Mouse (Mus musculus) lung, postnatal 0 days (tissue): ENCODE measurements around the gene Bglap3. TPM values are rescaled to one million over a fixed set of nuclear protein-coding genes. Genes with fewer than 3 reads are reported as not detected.
A peak's percentile ranks its signal among the peaks of the same experiment; 100 is the strongest.

Source experiments
- ATAC-seq: fragments of 200-750 bp; cut with Nextera tagmentation; 2 replicates; pipeline ENCODE4 v1.8.0; 2017; ENCODE audit warnings: moderate library complexity
- DNase-seq: peaks from one replicate; pipeline ENCODE4 v3.0.0-alpha.2; 2016; ENCODE audit warnings: low spot score
- H3K27ac ChIP-seq: fragments of 300-500 bp; sonication (generic); 2 replicates; pipeline ENCODE4 v1.5.1; 2014; ENCODE audit warnings: antibody characterized with exemption, mild to moderate bottlenecking, low read length, mixed read lengths
- H3K27me3 ChIP-seq: fragments of 300-500 bp; sonication (generic); replicated peaks from 2 replicates; pipeline ENCODE4 v1.6.1; 2014; ENCODE audit warnings: low read length, mixed read lengths; ENCODE audit not compliant: insufficient read depth
- H3K36me3 ChIP-seq: fragments of 300-500 bp; sonication (generic); 2 replicates; pipeline ENCODE4 v1.6.1; 2014; ENCODE audit warnings: low read length, mixed read lengths; ENCODE audit not compliant: insufficient read depth
- H3K4me1 ChIP-seq: fragments of 300-500 bp; sonication (generic); 2 replicates; pipeline ENCODE4 v1.6.1; 2014; ENCODE audit warnings: antibody characterized with exemption, low read depth, low read length, mixed read lengths; ENCODE audit not compliant: insufficient read depth
- H3K4me2 ChIP-seq: fragments of 300-500 bp; sonication (generic); replicated peaks from 2 replicates; pipeline ENCODE4 v1.6.1; 2014; ENCODE audit warnings: low read depth, mild to moderate bottlenecking, low read length, moderate library complexity, mixed read lengths
- H3K4me3 ChIP-seq: fragments of 300-500 bp; sonication (generic); 2 replicates; pipeline ENCODE4 v1.5.1; 2014; ENCODE audit warnings: low read depth, low read length
- H3K9ac ChIP-seq: fragments of 300-500 bp; sonication (generic); replicated peaks from 2 replicates; pipeline ENCODE4 v1.6.1; 2014; ENCODE audit warnings: low read depth, mild to moderate bottlenecking
- H3K9me3 ChIP-seq: fragments of 300-500 bp; sonication (generic); 2 replicates; pipeline ENCODE4 v1.6.1; 2016; ENCODE audit warnings: low read length, mixed read lengths
- CTCF ChIP-seq: IDR thresholded peaks from 2 replicates; pipeline ENCODE4 v1.5.1; 2016; ENCODE audit warnings: antibody characterized with exemption, mild to moderate bottlenecking
- EP300 ChIP-seq: IDR thresholded peaks from 2 replicates; pipeline ENCODE4 v1.6.1; 2016; ENCODE audit warnings: antibody characterized with exemption, mild to moderate bottlenecking, control low read depth
- WGBS: fragments of 180-500 bp; shearing (Covaris S2); extraction: QIAGEN DNeasy Blood & Tissue Kit; methylation state at CpG from one replicate; pipeline ENCODE4 v1.1.7; 2014; 5-methylcytosine and 5-hydroxymethylcytosine counted together
- polyA plus RNA-seq: library from polyadenylated mRNA; unstranded; fragments of >200 nt; fragmentation: Nextera tagmentation; extraction: Ambion mirVana; gene quantifications from 2 replicates; pipeline ENCODE4 v1.2.1, GENCODE M21; 2015

Gene Bglap3
- polyA plus RNA-seq, 1 experiment from 2014 or later, result 0.14 TPM

GRCm38 (mm10) chr3:88365705-88366361 is 6.7 kb downstream of the Bglap3 start:
- TF ChIP-seq CTCF, result no peak
- TF ChIP-seq EP300, result no peak
- no peak overlapping the region for H3K27ac ChIP-seq
- H3K4me1 ChIP-seq, result peaks cover 5% of the 10 kb centered on the region; the same call in 1 of the 2 replicates
- 47% methylated on average over 34 of the region's 34 CpGs for WGBS
- H3K9ac ChIP-seq, result no peak overlapping the region
- H3K4me2 ChIP-seq, result no peak overlapping the region
- DNase-seq (no peak), ATAC-seq (no peak)
- no peaks in the 10 kb centered on the region for H3K9me3 ChIP-seq
- no peak overlapping the region for H3K4me3 ChIP-seq
- H3K27me3 ChIP-seq, result 0 out of 2 replicates have a peak, but pooled peaks cover 3% of the 10 kb centered on the region
- peaks cover 9% of the 10 kb centered on the region; the same call in 1 of the 2 replicates for H3K36me3 ChIP-seq

- H3K36me3 ChIP-seq, result peaks cover 24% of the 10 kb centered on the region; the same call in 1 of the 2 replicates
- DNase-seq (peak; percentile 74), ATAC-seq (peak; percentile 69)
- no peaks in the 10 kb centered on the region for H3K9me3 ChIP-seq
- 2% methylated on average over 16 of the region's 16 CpGs for WGBS
- TF ChIP-seq CTCF (no peak), EP300 (no peak)
- no peak within 1 kb of the TSS for H3K4me3 ChIP-seq
- H3K27ac ChIP-seq, result no peak within 1 kb of the TSS
- peak within 1 kb of the TSS; percentile 20; the same call in 1 of the 2 replicates for H3K4me2 ChIP-seq
- H3K4me1 ChIP-seq, result peaks cover 5% of the 10 kb centered on the region; the same call in 1 of the 2 replicates
- no peak within 1 kb of the TSS for H3K9ac ChIP-seq
- 0 out of 2 replicates have a peak, but pooled peaks cover 3% of the 10 kb centered on the region for H3K27me3 ChIP-seq
Measured at GRCm38 (mm10) chr3:88364337-88364736, 8.2 kb downstream of the Bglap3 start, which contains the start of gene Paqr6. Gene Paqr6, plus strand, starts transcription at chr3:88364584.

- Histone ChIP-seq H3K27ac (no peak overlapping the region), H3K27me3 (0 out of 2 replicates have a peak, but pooled peaks cover 3% of the 10 kb centered on the region), H3K4me1 (peaks cover 5% of the 10 kb centered on the region; the same call in 1 of the 2 replicates), H3K9me3 (no peaks in the 10 kb centered on the region), H3K4me2 (no peak overlapping the region), H3K36me3 (peaks cover 29% of the 10 kb centered on the region; the same call in 1 of the 2 replicates), H3K4me3 (no peak overlapping the region), H3K9ac (no peak overlapping the region)
- DNase-seq (peak; percentile 21), ATAC-seq (peak; percentile 32)
- TF ChIP-seq EP300 (no peak), CTCF (no peak)
- 61% methylated on average over 4 of the region's 4 CpGs for whole genome bisulfite sequencing
Measured at GRCm38 (mm10) chr3:88363700-88364099, 8.8 kb downstream of the Bglap3 start.

GRCm38 (mm10) chr3:88361612-88362313 is 10.8 kb downstream of the Bglap3 start:
- Histone ChIP-seq H3K27me3 (0 out of 2 replicates have a peak, but pooled peaks cover 3% of the 10 kb centered on the region), H3K36me3 (peaks cover 40% of the 10 kb centered on the region; the same call in 1 of the 2 replicates), H3K4me2 (no peak overlapping the region), H3K9me3 (no peaks in the 10 kb centered on the region), H3K27ac (no peak overlapping the region), H3K4me3 (no peak overlapping the region), H3K4me1 (peaks cover 5% of the 10 kb centered on the region; the same call in 1 of the 2 replicates), H3K9ac (no peak overlapping the region)
- TF ChIP-seq EP300, result no peak
- TF ChIP-seq CTCF, result no peak
- WGBS, result 78% methylated on average over 2 of the region's 2 CpGs
- DNase-seq (no peak), ATAC-seq (no peak)

- H3K4me3 ChIP-seq, result no peak overlapping the region
Measured at GRCm38 (mm10) chr3:88361096-88361495, 11.4 kb downstream of the Bglap3 start.

DNA sequence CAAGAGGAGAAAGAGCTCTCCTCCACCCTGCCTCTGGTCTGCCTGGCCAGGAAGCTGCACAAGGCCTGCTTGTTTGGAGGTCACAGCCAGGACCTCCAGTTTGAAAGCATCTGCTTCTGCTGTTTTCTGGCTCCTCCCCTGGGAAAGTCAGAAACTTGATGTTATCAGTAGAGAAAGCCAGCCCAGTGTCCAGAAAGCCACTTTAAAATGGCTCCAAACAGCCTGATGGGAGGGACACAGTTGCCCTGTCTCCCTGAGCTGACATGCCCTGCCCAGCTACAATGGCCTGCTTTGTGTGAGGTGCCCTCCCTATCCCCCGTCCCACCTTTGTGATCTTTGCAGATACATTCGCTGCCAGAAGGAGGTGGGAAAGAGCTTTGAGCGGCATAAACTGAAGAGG is 12.6 kb downstream of the Bglap3 start:
- Histone ChIP-seq H3K9me3 (no peaks in the 10 kb centered on the region), H3K4me1 (peaks cover 5% of the 10 kb centered on the region; the same call in 1 of the 2 replicates), H3K4me3 (no peak overlapping the region), H3K4me2 (no peak overlapping the region), H3K9ac (no peak overlapping the region), H3K27ac (no peak overlapping the region), H3K27me3 (no peaks in the 10 kb centered on the region), H3K36me3 (peaks cover 52% of the 10 kb centered on the region)
- ATAC-seq (no peak), DNase-seq (no peak)
- 58% methylated on average over 3 of the region's 3 CpGs for WGBS
- no peak for TF ChIP-seq CTCF
- no peak for TF ChIP-seq EP300

More at GRCm38 (mm10) chr3:88361096-88361495, 11.4 kb downstream of the Bglap3 start:
- peaks cover 46% of the 10 kb centered on the region; the same call in 1 of the 2 replicates for H3K36me3 ChIP-seq
- H3K4me1 ChIP-seq, result peaks cover 5% of the 10 kb centered on the region; the same call in 1 of the 2 replicates
- TF ChIP-seq CTCF (no peak), EP300 (no peak)
- 0 out of 2 replicates have a peak, but pooled peaks cover 1% of the 10 kb centered on the region for H3K27me3 ChIP-seq
- no peaks in the 10 kb centered on the region for H3K9me3 ChIP-seq
- H3K4me2 ChIP-seq, result no peak overlapping the region
- H3K9ac ChIP-seq, result no peak overlapping the region
- 59% methylated on average over 6 of the region's 6 CpGs for WGBS
- DNase-seq (no peak), ATAC-seq (no peak)
- no peak overlapping the region for H3K27ac ChIP-seq
